Mouse (Mus musculus): ENCODE measurements around the gene 1700010I14Rik.

Gene 1700010I14Rik

GRCm38 (mm10) chr17:8988119-8988807 is at the start of gene 1700010I14Rik:
1700010I14Rik (plus strand) TSS chr17:8988333.
- peak; percentile 95 for DNase-seq (ENCODE audit: low read depth)

GRCm38 (mm10) chr17:8951588-8951987 is 36.5 kb upstream of the 1700010I14Rik start:
- no peak for DNase-seq (ENCODE audit: low read depth)

- no peak for DNase-seq (ENCODE audit: low read depth)
Measured at GRCm38 (mm10) chr17:8952951-8953350, 35.2 kb upstream of the 1700010I14Rik start.

GRCm38 (mm10) chr17:8958125-8958524 is 30.0 kb upstream of the 1700010I14Rik start:
- DNase-seq (ENCODE audit: low read depth) = no peak

DNA sequence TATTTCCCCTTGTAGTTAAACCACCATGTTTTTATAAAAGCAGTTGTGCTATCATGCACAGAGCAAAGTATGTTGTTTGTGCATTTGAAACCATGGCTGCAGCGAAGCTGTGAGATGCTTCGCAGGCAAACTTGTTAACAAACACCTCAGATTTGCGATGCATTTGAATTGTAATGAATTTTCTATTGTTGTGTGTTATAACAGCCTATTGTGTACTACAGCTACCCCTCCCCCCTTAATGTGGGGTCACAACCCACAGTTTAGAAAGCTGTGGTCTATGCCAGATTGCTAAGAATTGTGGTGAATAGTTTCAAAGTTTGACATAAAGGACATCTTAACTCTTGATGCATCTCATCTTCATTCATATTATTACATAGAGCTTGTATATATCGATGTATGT is 27.7 kb upstream of the 1700010I14Rik start:
- DNase-seq (ENCODE audit: low read depth) = no peak

DNA sequence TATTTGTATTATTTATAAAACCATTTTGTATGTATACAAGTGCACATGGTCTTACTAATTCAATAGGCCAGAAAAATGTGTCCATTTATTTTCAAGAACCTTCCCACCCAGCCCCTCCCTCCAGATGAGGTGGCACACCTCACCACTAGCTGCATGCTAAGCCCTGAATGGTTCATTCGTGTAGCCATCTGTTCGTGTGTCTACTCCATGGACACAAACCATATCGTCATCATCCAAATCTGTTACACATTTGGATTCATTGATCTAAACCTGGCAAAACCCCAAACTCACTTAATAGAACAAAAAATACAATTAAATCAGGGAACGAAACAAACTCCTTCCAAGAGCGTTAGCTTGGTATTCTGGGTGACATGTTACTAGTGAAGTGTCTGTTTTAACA is 27.0 kb upstream of the 1700010I14Rik start:
- no peak for DNase-seq (ENCODE audit: low read depth)

DNA sequence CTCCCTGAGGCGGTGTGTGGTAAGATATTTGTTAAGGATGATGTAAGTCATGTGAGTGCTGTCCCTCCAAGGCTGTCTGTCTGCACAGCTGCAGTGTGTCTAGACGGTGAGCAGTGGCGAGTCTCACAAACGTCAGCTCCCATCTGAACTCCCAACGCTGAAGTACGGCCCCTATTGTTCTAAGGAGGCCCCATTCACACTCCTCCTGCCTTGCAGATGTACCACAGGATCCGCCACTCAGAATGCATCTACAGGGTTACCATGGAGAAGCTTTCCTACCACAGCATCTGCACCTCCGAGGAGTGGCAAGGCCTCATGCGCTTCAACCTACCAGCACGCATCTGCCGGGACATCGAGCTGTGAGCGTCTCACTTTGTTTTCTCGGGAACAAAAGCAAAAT is 26.5 kb upstream of the 1700010I14Rik start:
- DNase-seq (ENCODE audit: low read depth) = no peak

DNA sequence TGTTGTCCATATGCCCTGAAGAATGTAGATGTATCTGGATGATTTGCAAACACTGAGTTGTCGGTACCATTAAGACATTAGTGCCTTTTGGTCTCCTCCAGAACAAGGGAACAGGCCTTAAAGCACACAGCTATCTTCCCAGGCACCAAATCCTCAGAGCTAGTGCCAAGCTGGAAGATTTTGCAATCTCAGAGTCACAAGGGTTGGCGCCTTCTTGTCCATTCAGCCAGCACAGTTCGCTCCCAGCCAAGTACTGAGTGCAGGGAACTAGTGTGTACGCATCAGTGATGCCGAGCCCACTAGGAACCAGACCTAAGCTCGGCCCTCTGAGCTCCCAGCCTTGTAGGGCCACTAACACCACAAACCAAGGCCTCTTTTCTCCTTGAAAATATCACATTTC is 23.0 kb upstream of the 1700010I14Rik start:
- DNase-seq (ENCODE audit: low read depth) = no peak

GRCm38 (mm10) chr17:8972152-8972854 is 15.8 kb upstream of the 1700010I14Rik start:
- DNase-seq (ENCODE audit: low read depth) = no peak

GRCm38 (mm10) chr17:8973331-8973730 is 14.8 kb upstream of the 1700010I14Rik start:
- no peak for DNase-seq (ENCODE audit: low read depth)

DNA sequence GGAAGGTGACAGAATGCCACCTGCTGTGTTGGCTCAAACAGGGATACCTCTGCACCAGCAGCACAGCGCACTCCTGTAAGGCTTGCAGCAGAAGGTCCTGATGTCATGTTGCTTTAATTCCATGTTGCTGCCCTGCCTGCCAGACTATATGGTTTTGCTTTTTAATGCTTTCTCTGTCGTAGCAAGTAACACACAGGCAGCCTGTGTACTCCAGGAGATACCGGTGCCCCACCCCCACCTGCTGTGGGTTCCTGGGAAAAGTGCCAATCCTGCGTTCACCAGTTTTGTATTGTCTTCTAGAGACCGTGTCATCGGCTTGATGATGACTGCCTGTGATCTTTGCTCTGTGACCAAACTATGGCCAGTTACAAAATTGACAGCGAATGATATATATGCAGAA is 13.7 kb upstream of the 1700010I14Rik start:
- DNase-seq (ENCODE audit: low read depth) = no peak

DNA sequence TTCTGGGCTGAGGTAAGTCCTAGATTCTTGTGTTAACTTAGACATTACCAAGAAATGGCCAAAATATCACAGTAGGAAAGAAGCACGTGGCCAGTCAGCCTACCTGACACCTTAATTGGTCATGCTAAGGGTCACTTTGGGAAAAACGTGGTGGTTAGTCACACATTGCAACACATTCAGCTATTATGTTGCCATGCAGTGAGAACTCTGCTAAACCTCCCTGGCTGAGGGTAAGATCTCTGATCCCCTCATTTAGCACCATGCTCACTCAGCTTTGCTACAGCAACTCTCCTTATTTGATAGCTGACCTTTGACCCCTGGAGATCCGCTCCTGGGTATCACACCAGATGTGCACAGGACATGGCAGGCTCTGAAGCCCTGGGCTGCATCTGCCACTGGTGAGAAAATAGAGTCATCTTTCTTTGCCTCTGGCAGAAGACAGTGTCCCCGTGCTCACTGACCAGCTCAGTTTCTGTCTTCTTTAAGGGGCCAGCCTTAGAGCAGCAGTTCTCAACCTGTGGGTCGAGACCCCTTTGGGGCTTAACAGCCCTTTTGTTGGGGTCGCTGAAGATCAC is 13.2 kb upstream of the 1700010I14Rik start:
- DNase-seq (ENCODE audit: low read depth) = no peak

- no peak for DNase-seq (ENCODE audit: low read depth)
Measured at GRCm38 (mm10) chr17:8976745-8977144, 11.4 kb upstream of the 1700010I14Rik start.

DNA sequence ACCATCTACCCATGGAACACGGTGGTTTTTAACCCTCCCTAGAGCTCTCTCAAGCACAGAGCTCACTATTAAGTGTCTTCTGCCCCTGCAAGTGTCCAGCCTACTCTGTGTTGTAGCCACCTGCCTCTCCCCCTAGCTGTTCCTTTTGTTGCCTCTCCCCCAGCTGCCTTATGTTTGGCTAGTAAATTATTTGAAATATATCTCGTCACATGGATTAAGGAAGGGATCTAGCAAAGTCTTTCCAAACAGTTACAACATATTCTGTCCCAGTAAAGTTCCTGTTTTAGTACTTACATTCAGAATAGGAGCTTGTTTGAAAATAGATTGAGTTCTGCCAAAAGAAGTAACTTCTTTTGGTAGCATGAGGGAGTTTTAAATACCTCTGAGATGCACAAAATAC is 10.9 kb upstream of the 1700010I14Rik start:
- no peak for DNase-seq (ENCODE audit: low read depth)

DNA sequence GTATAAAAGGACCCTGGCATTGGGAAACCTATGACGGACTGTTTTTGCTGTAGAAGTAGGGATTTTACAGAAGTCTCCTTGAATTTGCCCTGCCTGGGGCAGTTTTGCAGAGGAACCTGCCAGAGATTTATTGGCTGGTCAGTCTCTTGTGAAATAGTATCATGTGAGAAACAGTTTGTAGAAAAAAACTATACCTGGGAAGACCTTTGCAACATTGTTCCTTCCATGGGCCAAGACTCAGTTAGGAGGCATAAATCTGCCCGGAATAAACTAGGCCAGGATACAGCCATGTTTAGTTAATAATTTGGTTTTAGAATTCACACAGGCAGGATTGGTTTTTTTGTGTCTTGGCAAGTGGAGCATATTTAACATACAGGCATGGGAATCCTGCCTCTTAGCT is 4.6 kb upstream of the 1700010I14Rik start:
- no peak for DNase-seq (ENCODE audit: low read depth)

- DNase-seq (ENCODE audit: low read depth) = no peak
Measured at GRCm38 (mm10) chr17:8985714-8986113, 2.4 kb upstream of the 1700010I14Rik start.

GRCm38 (mm10) chr17:8986551-8986950 is 1.6 kb upstream of the 1700010I14Rik start:
- DNase-seq (ENCODE audit: low read depth) = no peak

- DNase-seq (ENCODE audit: low read depth) = no peak
Measured at GRCm38 (mm10) chr17:8987369-8987768, 764 bp upstream of the 1700010I14Rik start.

DNA sequence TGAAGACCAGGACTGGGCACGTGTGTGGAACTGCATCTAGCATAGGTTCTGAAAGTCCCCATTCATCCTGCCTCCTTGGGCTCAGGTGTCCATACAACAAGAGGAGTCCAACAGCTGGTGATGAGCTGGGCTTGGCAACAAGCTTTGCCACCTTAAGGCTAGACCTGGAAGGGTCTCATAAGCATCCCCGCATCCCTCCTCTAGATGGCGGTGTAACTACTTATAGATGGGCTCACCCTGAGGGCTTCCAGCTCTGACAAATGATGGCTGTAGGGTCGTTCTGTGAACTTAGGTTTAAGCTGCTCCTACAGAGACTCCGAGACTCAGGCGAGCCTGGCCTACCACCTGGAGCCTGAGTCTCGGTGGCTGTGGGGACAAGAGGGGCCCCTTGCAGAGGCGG is 3.0 kb downstream of the 1700010I14Rik start:
- peak; percentile 55 for DNase-seq (ENCODE audit: low read depth)

- no peak for DNase-seq (ENCODE audit: low read depth)
Measured at GRCm38 (mm10) chr17:8995344-8995743, 7.2 kb downstream of the 1700010I14Rik start.

- no peak for DNase-seq (ENCODE audit: low read depth)
Measured at GRCm38 (mm10) chr17:9002438-9002837, 14.3 kb downstream of the 1700010I14Rik start.

DNA sequence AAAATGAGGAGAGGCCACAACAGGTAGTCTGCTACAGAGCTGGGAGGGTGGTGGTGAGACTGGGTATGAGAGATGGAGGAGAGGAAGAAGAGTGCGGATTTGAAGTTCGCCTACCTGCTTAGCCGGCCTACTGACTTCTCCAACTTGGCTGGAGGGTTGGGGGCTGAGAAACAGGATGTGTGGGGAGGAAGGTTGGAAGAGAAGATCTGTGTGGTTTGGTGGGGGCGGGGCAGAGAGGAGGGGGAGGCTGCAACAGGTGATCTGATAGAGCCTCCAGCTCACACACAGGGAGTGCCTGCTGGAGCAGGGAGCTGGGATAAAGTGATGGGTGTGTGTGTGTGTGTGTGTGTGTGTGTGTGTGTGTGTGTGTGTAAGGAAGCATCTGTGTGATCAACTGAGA is 16.4 kb downstream of the 1700010I14Rik start:
- no peak for DNase-seq (ENCODE audit: low read depth)

DNA sequence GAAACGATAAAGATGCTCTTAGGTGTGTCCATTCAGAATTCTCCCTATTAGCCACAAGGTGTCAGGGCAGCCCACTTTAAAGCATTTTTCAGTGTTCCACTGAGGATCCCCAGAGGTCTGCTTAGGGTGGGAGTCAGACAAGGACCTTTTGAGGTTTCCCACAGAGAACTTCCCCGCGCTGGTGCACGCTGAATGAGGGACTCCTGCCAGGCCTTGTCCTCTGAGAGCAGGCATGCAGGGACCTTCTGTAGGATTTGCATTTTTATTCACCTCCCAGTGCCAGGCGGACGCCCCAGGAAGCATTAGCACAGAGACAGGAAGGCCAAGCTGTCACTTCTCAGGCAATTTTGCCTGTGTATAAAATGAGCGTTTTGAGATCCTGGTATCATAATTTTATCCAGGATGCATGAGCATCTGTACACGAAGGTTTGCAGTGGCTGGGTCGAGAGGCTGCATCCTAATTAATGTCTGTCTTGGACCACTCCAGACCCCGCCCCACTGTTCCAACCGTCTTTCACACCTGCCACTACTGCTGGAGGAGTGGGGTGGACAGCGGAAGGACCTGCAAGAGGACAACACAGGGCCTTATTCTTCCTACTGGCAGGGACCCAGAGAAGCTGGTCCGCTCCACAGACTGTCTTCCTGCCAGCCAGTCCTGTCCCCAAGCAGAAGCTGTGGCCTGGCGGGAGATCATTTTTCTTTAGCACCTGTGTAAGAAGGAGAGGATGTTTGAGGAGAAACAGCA is 35.2 kb downstream of the 1700010I14Rik start:
- no peak for DNase-seq (ENCODE audit: low read depth)

Measured in naive thymus-derived CD4-positive, alpha-beta T cell, adult 2 months (primary cell).